Mouse (Mus musculus) liver (tissue): ENCODE measurements around the gene Ctsw.
"Not testable (repeated sequence)": the region's sequence is repeated elsewhere in the genome, so short reads cannot be mapped to it uniquely, and the experiment has no call there.

Experiments used
- DNase-seq: peaks from one replicate; pipeline ENCODE4 v3.0.0-alpha.2; 2020; ENCODE audit warnings: mixed read lengths

Ctsw gene

GRCm38 (mm10) chr19:5468374-5468773 is at the start of gene Ctsw:
Ctsw (minus strand) TSS chr19:5468507.
- no peak for DNase-seq

GRCm38 (mm10) chr19:5516906-5517505 is 48.7 kb upstream of the Ctsw start:
- no peak for DNase-seq

- no peak for DNase-seq
These were observed 47.8 kb upstream of the Ctsw start for GRCm38 (mm10) chr19:5515840-5516777.

GRCm38 (mm10) chr19:5513005-5513349 is 44.7 kb upstream of the Ctsw start:
- no peak for DNase-seq

- peak; percentile 44 for DNase-seq
These were observed 44.0 kb upstream of the Ctsw start for GRCm38 (mm10) chr19:5512091-5513004.

GRCm38 (mm10) chr19:5511074-5511632 is 42.8 kb upstream of the Ctsw start:
- DNase-seq: peak; percentile 32

GRCm38 (mm10) chr19:5510031-5511026 is 42.0 kb upstream of the Ctsw start, which contains the start of gene Snx32:
Snx32 (minus strand) TSS chr19:5510538.
- DNase-seq: peak; percentile 98

- no peak for DNase-seq
These were observed 35.4 kb upstream of the Ctsw start, which contains the start of gene 1700020D05Rik for GRCm38 (mm10) chr19:5503687-5504086. 1700020D05Rik (minus strand) TSS chr19:5503787.

- no peak for DNase-seq
These were observed 32.1 kb upstream of the Ctsw start for GRCm38 (mm10) chr19:5500330-5500875.

- no peak for DNase-seq
These were observed 27.7 kb upstream of the Ctsw start for GRCm38 (mm10) chr19:5496052-5496370.

GRCm38 (mm10) chr19:5495353-5496051 is 27.2 kb upstream of the Ctsw start:
- DNase-seq: no peak

- no peak for DNase-seq
These were observed 26.0 kb upstream of the Ctsw start for GRCm38 (mm10) chr19:5494314-5494713.

GRCm38 (mm10) chr19:5493301-5493721 is 25.0 kb upstream of the Ctsw start:
- not testable (repeated sequence) for DNase-seq

- no peak for DNase-seq
These were observed 24.3 kb upstream of the Ctsw start for GRCm38 (mm10) chr19:5492641-5493040.

- peak; percentile 84 for DNase-seq
These were observed 22.8 kb upstream of the Ctsw start for GRCm38 (mm10) chr19:5490898-5491708.

GRCm38 (mm10) chr19:5490313-5490897 is 22.1 kb upstream of the Ctsw start, which contains the start of gene Cfl1:
Cfl1 (plus strand) TSS chr19:5490455.
- peak; percentile 96 for DNase-seq

GRCm38 (mm10) chr19:5489721-5490120 is 21.4 kb upstream of the Ctsw start:
- DNase-seq: not testable (repeated sequence)

- peak; percentile 99 for DNase-seq
These were observed 20.7 kb upstream of the Ctsw start for GRCm38 (mm10) chr19:5488878-5489571.
